Mouse (Mus musculus): Measurements from ENCODE around the gene Olfr1440. TPM values are rescaled to one million over a fixed set of nuclear protein-coding genes. Genes with fewer than 3 reads are reported as not detected.

The Olfr1440 gene
- polyA plus RNA-seq, 1 experiment = not detected

DNA sequence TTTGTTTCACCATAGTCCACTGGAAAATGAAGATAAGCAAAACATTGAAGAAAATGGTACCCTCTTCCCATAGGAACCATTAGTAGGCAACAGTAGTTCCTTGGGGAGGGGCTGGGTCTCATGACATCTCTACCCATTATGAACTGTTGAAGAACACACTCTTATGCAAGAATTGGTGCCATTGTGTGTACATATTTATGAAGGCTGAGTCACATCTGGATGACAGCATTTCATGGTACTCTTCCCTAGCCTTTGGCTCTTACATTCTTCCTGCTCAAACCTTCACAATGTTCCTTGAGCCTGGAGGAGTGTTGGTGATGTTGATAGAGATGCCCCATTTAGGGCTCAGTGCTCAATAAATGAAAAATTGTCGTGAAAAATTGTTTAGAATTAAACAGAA lies 52.5 kb downstream of the Olfr1440 start:
- Histone ChIP-seq H3K36me3 (ENCODE audit: control insufficient read depth, insufficient read depth, low read length) (no peaks in the 10 kb centered on the region), H3K27me3 (ENCODE audit: control insufficient read depth, insufficient read depth, low read length) (no peaks in the 10 kb centered on the region), H3K4me1 (replicated peaks; ENCODE audit: control insufficient read depth, insufficient read depth, low read length) (no peaks in the 10 kb centered on the region), H3K4me3 (ENCODE audit: control insufficient read depth, insufficient read depth, low read length) (no peak overlapping the region), H3K27ac (ENCODE audit: control insufficient read depth, insufficient read depth, low read length) (no peak overlapping the region)
- TF ChIP-seq POLR2A (IDR thresholded peaks at IDR 0.05; ENCODE audit: control insufficient read depth, extremely low read depth, insufficient read depth, low read length, poor library complexity) (no peak), CTCF (IDR thresholded peaks at IDR 0.05; ENCODE audit: borderline replicate concordance, control insufficient read depth, extremely low read depth, insufficient read depth, low read length, poor library complexity) (no peak)
- 75% methylated on average over 1 of the region's 1 CpGs for WGBS
- no peak for DNase-seq

DNA sequence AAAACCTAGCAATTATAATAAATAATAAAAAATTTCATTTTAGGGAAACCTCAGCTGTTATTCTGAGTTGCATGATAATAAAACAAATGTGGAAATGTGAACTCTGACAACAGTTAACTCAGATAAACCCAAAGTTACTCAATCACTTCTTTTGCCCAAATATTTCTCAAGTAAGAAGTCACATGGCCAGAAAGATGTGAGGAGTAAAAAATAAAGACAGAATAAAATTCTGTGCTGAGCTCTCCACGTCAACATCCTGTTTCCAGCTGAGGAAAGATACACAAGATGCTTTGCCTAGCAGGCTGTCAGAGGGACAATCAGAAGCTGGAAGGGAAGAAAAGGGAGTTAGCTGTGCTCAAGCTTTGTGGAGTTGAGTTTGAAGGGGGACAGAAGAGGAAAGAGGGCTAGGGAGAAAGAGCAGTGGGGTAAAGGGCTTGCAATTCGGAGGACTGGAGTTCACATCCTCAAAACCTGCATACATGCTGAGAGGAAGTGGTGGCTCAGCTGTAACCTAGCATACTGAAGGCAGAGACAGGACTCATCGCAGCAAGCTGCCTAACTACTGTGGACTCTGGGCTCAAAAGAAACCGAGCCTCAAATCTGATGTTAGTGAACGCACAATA lies 53.1 kb downstream of the Olfr1440 start:
- DNase-seq = no peak
- 32% methylated on average over 5 of the region's 5 CpGs for WGBS
- Histone ChIP-seq H3K27ac (ENCODE audit: control insufficient read depth, insufficient read depth, low read length) (no peak overlapping the region), H3K36me3 (ENCODE audit: control insufficient read depth, insufficient read depth, low read length) (no peaks in the 10 kb centered on the region), H3K4me1 (replicated peaks; ENCODE audit: control insufficient read depth, insufficient read depth, low read length) (no peaks in the 10 kb centered on the region), H3K27me3 (ENCODE audit: control insufficient read depth, insufficient read depth, low read length) (no peaks in the 10 kb centered on the region), H3K4me3 (ENCODE audit: control insufficient read depth, insufficient read depth, low read length) (no peak overlapping the region)
- no peak for TF ChIP-seq POLR2A (IDR thresholded peaks at IDR 0.05; ENCODE audit: control insufficient read depth, extremely low read depth, insufficient read depth, low read length, poor library complexity)
- TF ChIP-seq CTCF (IDR thresholded peaks at IDR 0.05; ENCODE audit: borderline replicate concordance, control insufficient read depth, extremely low read depth, insufficient read depth, low read length, poor library complexity) = no peak

DNA sequence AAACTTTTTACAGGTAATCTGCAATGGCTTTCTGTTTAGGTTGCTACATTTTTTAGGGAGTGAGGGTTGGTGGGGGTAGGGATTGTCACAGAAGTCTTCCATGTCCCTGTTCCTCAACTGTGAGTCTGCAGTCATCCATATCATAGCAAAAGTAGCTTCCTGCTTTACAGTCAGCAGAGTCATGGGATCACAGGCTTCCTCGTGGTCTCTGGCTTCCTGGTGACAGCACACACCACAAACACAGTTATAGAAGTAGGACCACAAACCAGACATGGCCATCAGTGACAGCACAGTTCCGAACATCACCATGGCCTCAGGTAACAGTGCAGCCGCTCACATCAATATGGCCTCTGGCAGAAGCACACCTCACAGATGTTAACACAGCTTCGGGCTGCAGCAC lies 55.5 kb downstream of the Olfr1440 start:
- whole genome bisulfite sequencing = 42% methylated on average over 4 of the region's 4 CpGs
- Histone ChIP-seq H3K36me3 (ENCODE audit: control insufficient read depth, insufficient read depth, low read length) (no peaks in the 10 kb centered on the region), H3K27me3 (ENCODE audit: control insufficient read depth, insufficient read depth, low read length) (no peaks in the 10 kb centered on the region), H3K27ac (ENCODE audit: control insufficient read depth, insufficient read depth, low read length) (no peak overlapping the region), H3K4me1 (replicated peaks; ENCODE audit: control insufficient read depth, insufficient read depth, low read length) (no peaks in the 10 kb centered on the region), H3K4me3 (ENCODE audit: control insufficient read depth, insufficient read depth, low read length) (no peak overlapping the region)
- TF ChIP-seq POLR2A (IDR thresholded peaks at IDR 0.05; ENCODE audit: control insufficient read depth, extremely low read depth, insufficient read depth, low read length, poor library complexity) = no peak
- TF ChIP-seq CTCF (IDR thresholded peaks at IDR 0.05; ENCODE audit: borderline replicate concordance, control insufficient read depth, extremely low read depth, insufficient read depth, low read length, poor library complexity) = no peak
- DNase-seq = no peak

DNA sequence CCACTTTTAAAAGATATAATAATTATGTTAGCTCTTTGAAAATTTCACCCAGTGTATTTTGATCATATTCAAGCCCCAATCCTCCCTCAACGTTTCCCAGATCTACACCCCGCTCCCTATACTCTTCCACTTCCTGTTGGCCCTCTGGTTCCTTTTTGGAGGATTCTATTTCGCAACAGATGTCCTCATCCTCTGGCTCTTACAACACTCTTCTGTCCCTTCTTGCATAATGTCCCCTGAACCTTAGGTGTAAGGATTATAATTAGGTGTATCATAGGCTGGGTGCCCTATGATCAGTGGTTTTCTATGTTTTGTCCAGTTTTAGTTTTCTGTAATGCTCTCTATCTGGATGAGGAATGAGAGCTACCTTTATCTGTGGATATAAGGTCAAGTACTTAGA lies 57.9 kb downstream of the Olfr1440 start:
- DNase-seq = no peak
- Histone ChIP-seq H3K27me3 (ENCODE audit: control insufficient read depth, insufficient read depth, low read length) (no peaks in the 10 kb centered on the region), H3K4me1 (replicated peaks; ENCODE audit: control insufficient read depth, insufficient read depth, low read length) (no peaks in the 10 kb centered on the region), H3K36me3 (ENCODE audit: control insufficient read depth, insufficient read depth, low read length) (no peaks in the 10 kb centered on the region), H3K4me3 (ENCODE audit: control insufficient read depth, insufficient read depth, low read length) (no peak overlapping the region), H3K27ac (ENCODE audit: control insufficient read depth, insufficient read depth, low read length) (no peak overlapping the region)
- WGBS = 90% methylated on average over 3 of the region's 3 CpGs
- TF ChIP-seq POLR2A (IDR thresholded peaks at IDR 0.05; ENCODE audit: control insufficient read depth, extremely low read depth, insufficient read depth, low read length, poor library complexity) = no peak
- TF ChIP-seq CTCF (IDR thresholded peaks at IDR 0.05; ENCODE audit: borderline replicate concordance, control insufficient read depth, extremely low read depth, insufficient read depth, low read length, poor library complexity) = no peak

Other genes starting within 250 kb of the Olfr1440 start
- gene Olfr1555-ps1, start 217.2 kb upstream of the Olfr1440 start, polyA plus RNA-seq (2012; rRNA removed) = not detected in 2 replicates
- gene Olfr1431, start 186.6 kb upstream of the Olfr1440 start, polyA plus RNA-seq (2012; rRNA removed) = not detected in 2 replicates
- gene Olfr1432, start 154.7 kb upstream of the Olfr1440 start, polyA plus RNA-seq (2012; rRNA removed) = not detected in 2 replicates
- not detected in 2 replicates for gene Olfr262, start 145.6 kb upstream of the Olfr1440 start, polyA plus RNA-seq (2012; rRNA removed)
- not detected in 2 replicates for gene Olfr235, start 126.2 kb upstream of the Olfr1440 start, polyA plus RNA-seq (2012; rRNA removed)
- gene Olfr1434, start 107.4 kb upstream of the Olfr1440 start, polyA plus RNA-seq (2012; rRNA removed) = not detected in 2 replicates
- gene Olfr1436, start 88.1 kb upstream of the Olfr1440 start, polyA plus RNA-seq (2012; rRNA removed) = not detected in 2 replicates
- gene Olfr1437, start 62.2 kb upstream of the Olfr1440 start, polyA plus RNA-seq (2012; rRNA removed) = not detected in 2 replicates
- not detected in 2 replicates for gene Olfr1438-ps1, start 51.4 kb upstream of the Olfr1440 start, polyA plus RNA-seq (2012; rRNA removed)
- not detected in 2 replicates for gene Olfr1441, start 30.2 kb downstream of the Olfr1440 start, polyA plus RNA-seq (2012; rRNA removed)
- 0.03 TPM in 1 of 2 replicates, not detected in the other for gene Pfpl, start 40.6 kb downstream of the Olfr1440 start, polyA plus RNA-seq (2012; rRNA removed)
- 24.0 and 34.0 TPM in 2 replicates for gene Mpeg1, start 73.5 kb downstream of the Olfr1440 start, polyA plus RNA-seq (2012; rRNA removed)
- 5.6 and 6.3 TPM in 2 replicates for gene Dtx4, start 114.2 kb downstream of the Olfr1440 start, polyA plus RNA-seq (2012; rRNA removed)
- gene Fam111a, start 158.5 kb downstream of the Olfr1440 start, polyA plus RNA-seq (2012; rRNA removed) = 4.4 and 4.9 TPM in 2 replicates
- 0.13 and 0.22 TPM in 2 replicates for gene Gm4952, start 212.7 kb downstream of the Olfr1440 start, polyA plus RNA-seq (2012; rRNA removed)
- gene Glyat, start 246.0 kb downstream of the Olfr1440 start, polyA plus RNA-seq (2012; rRNA removed) = 0.11 TPM in 1 of 2 replicates, not detected in the other

Measured in thymus, adult 2 months (tissue).